Mouse (Mus musculus): Measurements from ENCODE around the gene Lrfn4. TPM values are rescaled to one million over a fixed set of nuclear protein-coding genes. Genes with fewer than 3 reads are reported as not detected.

The Lrfn4 gene
- polyA plus RNA-seq (2012; fragmentation: generic; extraction: Trizol) = 40.8 TPM
- long read RNA-seq, experiment 1, partial matches to known transcripts = 5 of 9 reads
- long read RNA-seq, experiment 1, other reads (novel, unspliced or antisense) = 0 of 9 reads
- long read RNA-seq, experiment 2, transcript Lrfn4-201 (2 exons, 3,194 nt) = major isoform, 6 of 13 reads
- long read RNA-seq, experiment 2, partial matches to known transcripts = 0 of 13 reads
- long read RNA-seq, experiment 2, other reads (novel, unspliced or antisense) = 7 of 13 reads

DNA sequence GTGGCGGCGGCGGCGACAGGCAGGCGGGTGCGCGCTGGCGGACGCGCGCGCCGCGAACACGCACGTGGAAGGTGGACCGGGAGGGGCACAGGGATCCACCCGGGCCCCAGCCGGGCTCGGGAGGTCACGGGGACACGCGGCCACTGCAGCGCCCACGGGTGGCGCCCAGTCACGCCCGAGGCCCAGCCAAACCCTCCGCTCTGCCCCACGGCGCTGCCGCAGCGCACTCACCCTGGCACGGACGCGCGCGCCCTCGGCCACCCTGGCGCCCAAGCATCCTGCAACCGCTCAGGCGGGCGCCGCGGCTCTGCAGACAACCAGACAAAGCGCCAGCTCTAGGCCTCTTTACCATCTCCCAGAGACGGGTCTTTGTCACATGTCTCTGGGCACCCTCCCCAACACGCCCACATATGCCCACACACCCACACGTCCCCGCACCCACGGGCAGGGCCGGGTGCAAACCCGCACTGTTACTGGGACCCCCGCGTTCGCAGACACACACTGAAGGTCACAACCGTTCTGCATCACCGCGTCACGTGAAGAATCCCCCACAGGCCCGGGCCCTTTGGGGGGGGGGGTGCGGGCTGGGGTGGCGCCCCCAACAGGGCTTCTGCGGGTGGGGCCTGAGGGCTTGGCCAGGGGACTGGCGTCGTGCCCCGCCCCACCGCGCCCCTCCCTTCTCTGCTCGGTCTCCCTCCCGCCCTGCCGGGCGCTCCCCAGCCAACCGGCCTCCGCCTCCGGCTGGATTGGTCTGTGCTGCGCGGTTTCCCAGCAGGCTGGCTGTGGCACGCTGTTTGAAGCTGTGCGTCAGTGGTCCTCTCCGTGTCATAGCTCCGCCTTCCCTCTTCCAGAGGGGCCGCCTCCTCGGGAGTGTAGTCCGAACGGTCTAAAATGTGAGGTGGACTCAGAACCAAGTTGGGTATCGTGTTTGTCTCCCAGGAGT lies at the start of gene Lrfn4:
Gene Lrfn4, minus strand, starts transcription at position 517 of the 943 bp plus-strand sequence.
- Histone ChIP-seq H3K36me3 (ENCODE audit: control insufficient read depth, insufficient read depth) (peaks cover 12% of the 10 kb centered on the region), H3K79me2 (ENCODE audit: control insufficient read depth, insufficient read depth) (peaks cover 27% of the 10 kb centered on the region), H3K79me3 (ENCODE audit: low read depth) (peaks cover 12% of the 10 kb centered on the region), H3ac (ENCODE audit: control insufficient read depth, insufficient read length, low read depth) (peak within 1 kb of the TSS; percentile 79), H3K27me3 (ENCODE audit: control insufficient read depth, insufficient read depth, insufficient read length) (no peaks in the 10 kb centered on the region), H3K4me3 (ENCODE audit: insufficient read depth, poor library complexity, severe bottlenecking) (peak within 1 kb of the TSS; percentile 75)
- TF ChIP-seq MAX (IDR thresholded peaks at IDR 0.05) (peak; percentile 26), MYOG (IDR thresholded peaks at IDR 0.05; ENCODE audit: control insufficient read depth, extremely low read depth, insufficient read length) (no peak), FOSL1 (IDR thresholded peaks at IDR 0.05; ENCODE audit: insufficient read depth, low read length, poor library complexity, severe bottlenecking) (no peak), USF1 (IDR thresholded peaks at IDR 0.05; ENCODE audit: low read depth) (peak; percentile 53), CTCF (IDR thresholded peaks at IDR 0.05; ENCODE audit: control insufficient read depth, insufficient read depth, insufficient read length) (no peak), MYOD1 (IDR thresholded peaks at IDR 0.05; ENCODE audit: control insufficient read depth, insufficient read length, low read depth) (no peak), CEBPB (IDR thresholded peaks at IDR 0.05; ENCODE audit: low read depth) (no peak)

DNA sequence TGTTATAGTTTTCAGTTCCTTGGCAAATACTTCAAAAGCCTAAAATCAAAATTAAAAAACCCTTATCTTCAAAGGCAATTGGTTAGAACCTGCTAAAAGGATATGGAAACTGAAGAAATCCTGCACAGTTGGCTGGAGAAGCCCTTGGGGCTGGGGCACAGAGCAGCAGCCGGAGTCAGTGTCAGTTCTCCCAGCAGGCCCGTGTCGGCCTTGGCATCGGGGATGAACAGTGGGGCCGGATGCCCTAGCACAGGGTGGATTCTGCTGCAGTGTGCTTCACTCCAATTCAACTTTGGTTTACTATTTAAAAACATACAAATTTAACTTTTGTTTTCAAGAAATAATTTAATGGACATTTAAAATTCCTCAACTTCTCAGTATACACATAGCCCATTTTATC lies 42.7 kb upstream of the Lrfn4 start:
- H3K36me3 ChIP-seq (ENCODE audit: control insufficient read depth, insufficient read depth) = no peaks in the 10 kb centered on the region
- no peaks in the 10 kb centered on the region for H3K79me3 ChIP-seq (ENCODE audit: low read depth)
- H3K4me3 ChIP-seq (ENCODE audit: insufficient read depth, poor library complexity, severe bottlenecking) = no peak overlapping the region
- peaks cover 3% of the 10 kb centered on the region for H3K27me3 ChIP-seq (ENCODE audit: control insufficient read depth, insufficient read depth, insufficient read length)
- TF ChIP-seq MYOD1 (IDR thresholded peaks at IDR 0.05; ENCODE audit: control insufficient read depth, insufficient read length, low read depth) (no peak), FOSL1 (IDR thresholded peaks at IDR 0.05; ENCODE audit: insufficient read depth, low read length, poor library complexity, severe bottlenecking) (no peak), MYOG (IDR thresholded peaks at IDR 0.05; ENCODE audit: control insufficient read depth, extremely low read depth, insufficient read length) (no peak), CTCF (IDR thresholded peaks at IDR 0.05; ENCODE audit: control insufficient read depth, insufficient read depth, insufficient read length) (no peak), USF1 (IDR thresholded peaks at IDR 0.05; ENCODE audit: low read depth) (no peak), CEBPB (IDR thresholded peaks at IDR 0.05; ENCODE audit: low read depth) (no peak)
- H3ac ChIP-seq (ENCODE audit: control insufficient read depth, insufficient read length, low read depth) = no peak overlapping the region
- no peaks in the 10 kb centered on the region for H3K79me2 ChIP-seq (ENCODE audit: control insufficient read depth, insufficient read depth)

DNA sequence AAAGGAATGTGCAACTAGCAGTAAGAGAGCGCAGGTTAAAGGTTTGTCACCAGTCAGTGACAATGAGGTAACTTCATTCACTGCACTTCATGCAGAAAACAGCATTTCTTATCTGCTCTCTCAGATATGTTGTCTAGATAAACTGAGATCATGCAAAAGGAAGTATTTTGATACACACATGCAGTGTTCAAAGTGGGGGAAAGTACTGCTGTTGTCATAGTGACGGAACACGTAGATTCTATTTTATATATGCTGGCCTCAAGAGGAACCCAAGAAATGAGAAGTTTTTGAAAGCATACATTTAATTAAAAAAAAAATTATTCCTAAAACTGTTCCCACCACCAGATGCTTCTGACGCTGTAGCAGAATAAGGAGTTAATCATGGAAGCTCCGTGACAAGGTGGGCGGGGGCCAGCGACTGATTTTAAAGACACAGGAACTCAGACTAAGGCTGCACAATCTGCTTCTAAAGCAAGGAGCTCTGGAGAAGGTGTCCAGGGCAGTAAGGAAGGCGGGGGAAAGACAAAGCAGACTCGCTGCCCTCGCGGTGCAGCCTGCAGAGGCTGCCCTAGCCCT lies 31.5 kb upstream of the Lrfn4 start:
- no peak for TF ChIP-seq FOSL1 (IDR thresholded peaks at IDR 0.05; ENCODE audit: insufficient read depth, low read length, poor library complexity, severe bottlenecking)
- TF ChIP-seq MYOD1 (IDR thresholded peaks at IDR 0.05; ENCODE audit: control insufficient read depth, insufficient read length, low read depth) = no peak
- TF ChIP-seq USF1 (IDR thresholded peaks at IDR 0.05; ENCODE audit: low read depth) = no peak
- TF ChIP-seq CEBPB (IDR thresholded peaks at IDR 0.05; ENCODE audit: low read depth) = no peak
- TF ChIP-seq CTCF (IDR thresholded peaks at IDR 0.05; ENCODE audit: control insufficient read depth, insufficient read depth, insufficient read length) = no peak
- no peaks in the 10 kb centered on the region for H3K79me3 ChIP-seq (ENCODE audit: low read depth)
- no peak overlapping the region for H3ac ChIP-seq (ENCODE audit: control insufficient read depth, insufficient read length, low read depth)
- no peaks in the 10 kb centered on the region for H3K79me2 ChIP-seq (ENCODE audit: control insufficient read depth, insufficient read depth)
- no peaks in the 10 kb centered on the region for H3K36me3 ChIP-seq (ENCODE audit: control insufficient read depth, insufficient read depth)
- no peaks in the 10 kb centered on the region for H3K27me3 ChIP-seq (ENCODE audit: control insufficient read depth, insufficient read depth, insufficient read length)
- no peak overlapping the region for H3K4me3 ChIP-seq (ENCODE audit: insufficient read depth, poor library complexity, severe bottlenecking)

DNA sequence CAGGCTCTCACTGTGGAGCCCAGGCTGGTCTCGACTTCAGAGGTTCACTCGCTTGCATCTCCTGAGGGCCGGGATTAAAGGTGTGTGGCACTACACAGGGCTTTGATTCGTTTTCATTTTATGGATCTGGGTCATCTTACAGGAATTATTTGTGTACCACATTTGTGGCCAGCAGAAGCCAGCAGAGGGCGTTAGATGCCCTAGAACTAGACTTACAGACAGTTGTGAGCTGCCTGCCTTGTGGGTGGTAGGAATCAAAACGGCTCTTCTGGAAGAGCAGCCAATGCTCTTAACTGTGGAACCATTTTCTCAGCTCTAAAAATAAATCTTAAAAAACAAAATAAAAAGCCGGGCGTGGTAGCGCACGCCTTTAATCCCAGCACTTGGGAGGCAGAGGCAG lies 28.8 kb upstream of the Lrfn4 start:
- Histone ChIP-seq H3K36me3 (ENCODE audit: control insufficient read depth, insufficient read depth) (no peaks in the 10 kb centered on the region), H3K4me3 (ENCODE audit: insufficient read depth, poor library complexity, severe bottlenecking) (no peak overlapping the region), H3ac (ENCODE audit: control insufficient read depth, insufficient read length, low read depth) (no peak overlapping the region), H3K27me3 (ENCODE audit: control insufficient read depth, insufficient read depth, insufficient read length) (no peaks in the 10 kb centered on the region), H3K79me2 (ENCODE audit: control insufficient read depth, insufficient read depth) (no peaks in the 10 kb centered on the region), H3K79me3 (ENCODE audit: low read depth) (no peaks in the 10 kb centered on the region)
- TF ChIP-seq MAX (IDR thresholded peaks at IDR 0.05) = no peak
- TF ChIP-seq USF1 (IDR thresholded peaks at IDR 0.05; ENCODE audit: low read depth) = no peak
- no peak for TF ChIP-seq CTCF (IDR thresholded peaks at IDR 0.05; ENCODE audit: control insufficient read depth, insufficient read depth, insufficient read length)
- no peak for TF ChIP-seq MYOG (IDR thresholded peaks at IDR 0.05; ENCODE audit: control insufficient read depth, extremely low read depth, insufficient read length)
- TF ChIP-seq FOSL1 (IDR thresholded peaks at IDR 0.05; ENCODE audit: insufficient read depth, low read length, poor library complexity, severe bottlenecking) = no peak

DNA sequence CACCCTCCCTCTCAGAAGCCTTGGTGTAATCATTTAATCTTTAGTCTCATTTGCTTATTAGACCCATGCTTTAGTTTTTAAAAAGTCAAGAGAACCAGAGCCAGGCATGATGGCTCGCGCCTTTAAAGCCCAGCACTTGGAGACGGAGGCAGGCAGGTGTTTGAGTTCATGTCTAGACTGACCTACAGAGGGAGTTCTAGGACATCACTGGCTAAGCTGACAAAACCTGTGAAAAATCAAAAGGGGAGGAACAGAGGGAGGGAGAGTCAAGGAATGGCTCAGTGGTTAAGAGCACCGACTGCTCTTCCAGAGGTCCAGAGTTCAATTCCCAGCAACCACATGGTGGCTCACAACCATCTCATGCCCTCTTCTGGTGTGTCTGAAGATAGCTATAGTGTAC lies 20.5 kb upstream of the Lrfn4 start:
- Histone ChIP-seq H3K79me3 (ENCODE audit: low read depth) (no peaks in the 10 kb centered on the region), H3K36me3 (ENCODE audit: control insufficient read depth, insufficient read depth) (no peaks in the 10 kb centered on the region), H3K79me2 (ENCODE audit: control insufficient read depth, insufficient read depth) (no peaks in the 10 kb centered on the region), H3K4me3 (ENCODE audit: insufficient read depth, poor library complexity, severe bottlenecking) (no peak overlapping the region), H3K27me3 (ENCODE audit: control insufficient read depth, insufficient read depth, insufficient read length) (no peaks in the 10 kb centered on the region), H3ac (ENCODE audit: control insufficient read depth, insufficient read length, low read depth) (no peak overlapping the region)
- TF ChIP-seq CEBPB (IDR thresholded peaks at IDR 0.05; ENCODE audit: low read depth) (no peak), MAX (IDR thresholded peaks at IDR 0.05) (no peak), CTCF (IDR thresholded peaks at IDR 0.05; ENCODE audit: control insufficient read depth, insufficient read depth, insufficient read length) (no peak), MYOD1 (IDR thresholded peaks at IDR 0.05; ENCODE audit: control insufficient read depth, insufficient read length, low read depth) (no peak), USF1 (IDR thresholded peaks at IDR 0.05; ENCODE audit: low read depth) (no peak), MYOG (IDR thresholded peaks at IDR 0.05; ENCODE audit: control insufficient read depth, extremely low read depth, insufficient read length) (no peak), FOSL1 (IDR thresholded peaks at IDR 0.05; ENCODE audit: insufficient read depth, low read length, poor library complexity, severe bottlenecking) (no peak)

Measured in C2C12 (cell line).